Mouse (Mus musculus) embryonic facial prominence, embryonic 13.5 days (tissue): ENCODE measurements around the gene Rab19. TPM values are rescaled to one million over a fixed set of nuclear protein-coding genes. Genes with fewer than 3 reads are reported as not detected.

ENCODE experiments used
- ATAC-seq: fragments of 200-750 bp; cut with Nextera tagmentation; 2 replicates; pipeline ENCODE4 v1.8.0; 2017; ENCODE audit warnings: low read depth; ENCODE audit not compliant: insufficient number of reproducible peaks, insufficient read depth, low FRiP score, low TSS enrichment
- H3K27ac ChIP-seq: fragments of 300-500 bp; sonication (generic); 2 replicates; pipeline ENCODE4 v1.5.1; 2015; ENCODE audit warnings: moderate library complexity, mild to moderate bottlenecking, inconsistent platforms
- H3K27me3 ChIP-seq: fragments of 300-500 bp; sonication (generic); 2 replicates; pipeline ENCODE4 v1.6.1; 2015; ENCODE audit warnings: mild to moderate bottlenecking, inconsistent platforms
- H3K36me3 ChIP-seq: fragments of 300-500 bp; sonication (generic); 2 replicates; pipeline ENCODE4 v1.6.1; 2015; ENCODE audit warnings: mild to moderate bottlenecking, inconsistent platforms
- H3K4me1 ChIP-seq: fragments of 300-500 bp; sonication (generic); 2 replicates; pipeline ENCODE4 v1.6.1; 2015; ENCODE audit warnings: inconsistent platforms
- H3K4me2 ChIP-seq: fragments of 300-500 bp; sonication (generic); 2 replicates; pipeline ENCODE4 v1.6.1; 2015; ENCODE audit warnings: moderate library complexity, mild to moderate bottlenecking, inconsistent platforms
- H3K4me3 ChIP-seq: fragments of 300-500 bp; sonication (generic); 2 replicates; pipeline ENCODE4 v1.5.1; 2015; ENCODE audit warnings: mild to moderate bottlenecking, inconsistent platforms
- H3K9ac ChIP-seq: fragments of 300-500 bp; sonication (generic); 2 replicates; pipeline ENCODE4 v1.6.1; 2015; ENCODE audit warnings: mild to moderate bottlenecking, inconsistent platforms
- H3K9me3 ChIP-seq: fragments of 300-500 bp; sonication (generic); 2 replicates; pipeline ENCODE4 v1.6.1; 2016; ENCODE audit warnings: inconsistent platforms
- WGBS: fragments of 180-500 bp; shearing (Covaris S2); methylation state at CpG from one replicate; pipeline ENCODE4 v1.1.7; 2015; ENCODE audit warnings: mixed read lengths; 5-methylcytosine and 5-hydroxymethylcytosine counted together
- polyA plus RNA-seq: library from polyadenylated mRNA; unstranded; fragments of >200 nt; fragmentation: Nextera tagmentation; extraction: Ambion mirVana; gene quantifications from 2 replicates; pipeline ENCODE4 v1.2.1, GENCODE M21; 2015

The Rab19 gene
- polyA plus RNA-seq, 1 experiment from 2014 or later: 0.77 TPM

DNA sequence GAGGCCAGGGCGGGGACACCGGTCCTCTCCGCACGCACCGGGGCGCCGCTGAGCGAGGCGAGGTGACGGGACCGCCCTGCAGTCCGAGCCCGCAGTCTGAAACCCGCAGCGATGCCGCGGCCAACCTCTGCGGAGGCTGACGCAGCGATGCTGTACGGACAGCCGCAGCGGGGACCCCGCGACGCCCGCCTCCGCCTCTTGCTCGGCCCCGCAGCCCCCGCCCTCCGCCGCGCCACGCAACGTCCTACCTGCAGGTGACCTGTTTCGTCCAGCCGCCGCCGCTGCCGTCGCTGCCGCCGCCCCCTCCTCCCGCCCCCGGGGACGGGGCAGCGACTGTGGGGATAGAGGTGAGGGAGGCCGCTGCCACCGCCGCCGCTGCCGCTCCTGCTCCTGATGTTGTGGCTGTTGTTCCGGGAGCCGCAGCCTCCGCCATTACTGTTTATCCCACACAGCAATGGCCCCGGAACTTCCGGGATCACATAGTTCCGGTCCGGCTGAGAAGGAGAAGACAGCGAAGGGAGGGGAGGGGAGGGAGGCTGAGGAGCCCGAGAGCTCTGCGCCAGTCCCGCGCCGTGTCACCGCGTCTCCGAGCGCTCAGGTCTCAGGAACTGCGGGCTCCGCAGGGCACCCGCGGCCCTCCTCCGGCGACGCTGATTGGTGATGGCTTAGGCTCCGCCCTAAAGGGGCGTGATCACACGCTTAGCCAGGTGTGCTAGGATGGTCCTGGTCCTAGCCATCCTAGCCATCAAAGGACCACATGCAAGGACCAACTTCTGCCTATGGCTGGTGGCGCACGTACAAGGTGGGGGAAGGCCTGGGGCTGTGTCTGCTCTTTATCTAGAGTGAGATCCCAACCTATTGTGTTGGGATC lies 39.1 kb downstream of the Rab19 start, which contains the start of gene Mkrn1:
TSS of gene Mkrn1 (minus strand) at position 612 of the 871 bp plus-strand sequence.
- H3K9me3 ChIP-seq: no peaks in the 10 kb centered on the region
- H3K27ac ChIP-seq: peak within 1 kb of the TSS; percentile 79
- peak; percentile 91 for ATAC-seq
- peaks cover 8% of the 10 kb centered on the region; the same call in 1 of the 2 replicates for H3K4me1 ChIP-seq
- H3K4me2 ChIP-seq: peak within 1 kb of the TSS; percentile 67
- WGBS: under 1% methylated on average over 72 of the region's 82 CpGs
- peaks cover 22% of the 10 kb centered on the region for H3K27me3 ChIP-seq
- no peaks in the 10 kb centered on the region for H3K36me3 ChIP-seq
- H3K9ac ChIP-seq: peak within 1 kb of the TSS; percentile 84
- peak within 1 kb of the TSS; percentile 96 for H3K4me3 ChIP-seq

DNA sequence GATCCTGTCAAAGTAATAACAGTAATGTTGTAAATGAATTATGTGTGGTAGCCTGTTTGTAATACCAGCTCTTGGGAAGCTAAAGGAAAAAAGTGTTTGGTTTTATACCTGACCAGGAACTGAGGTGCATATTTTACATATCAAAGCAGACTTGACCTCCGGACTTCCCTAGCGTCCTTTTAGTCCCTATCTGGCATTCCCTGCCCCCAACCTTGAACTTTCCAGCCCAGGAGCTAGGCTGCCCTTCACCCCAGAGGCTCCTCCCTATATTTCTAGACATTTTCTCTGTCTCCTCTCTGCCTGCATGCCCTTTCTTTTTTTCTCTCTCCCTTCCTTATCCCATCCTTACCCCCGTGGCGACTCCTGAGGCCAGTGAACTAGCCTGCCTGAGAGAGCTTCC lies 39.9 kb downstream of the Rab19 start:
- 37% methylated on average over 4 of the region's 4 CpGs for WGBS
- Histone ChIP-seq H3K4me1 (peaks cover 8% of the 10 kb centered on the region; the same call in 1 of the 2 replicates), H3K4me2 (peak overlapping the region; percentile 67; the same call in 1 of the 2 replicates), H3K36me3 (no peaks in the 10 kb centered on the region), H3K4me3 (no peak overlapping the region; the same call in 1 of the 2 replicates), H3K9ac (no peak overlapping the region), H3K9me3 (no peaks in the 10 kb centered on the region), H3K27ac (no peak overlapping the region), H3K27me3 (peaks cover 22% of the 10 kb centered on the region)
- ATAC-seq: no peak

DNA sequence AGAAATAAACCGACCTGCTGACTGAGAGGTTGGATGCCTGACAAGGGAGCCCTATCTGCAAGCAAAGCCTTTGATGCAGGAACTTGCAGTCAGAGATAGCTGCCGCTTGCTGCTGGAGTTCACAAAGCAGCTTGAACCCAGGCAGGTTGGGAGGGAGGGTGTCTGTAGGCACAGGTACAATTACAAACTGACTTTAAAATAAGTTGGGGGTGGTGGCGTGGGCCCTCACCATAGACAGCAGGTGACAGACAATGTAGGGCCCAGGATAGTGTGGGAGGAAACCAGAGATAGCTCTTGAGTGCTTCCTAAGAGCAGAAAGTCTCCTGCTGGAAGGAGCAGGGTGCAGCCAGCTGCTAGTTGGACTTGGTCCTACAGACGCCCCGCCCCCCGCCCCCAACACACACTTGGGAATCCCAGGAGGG lies 42.2 kb downstream of the Rab19 start:
- Histone ChIP-seq H3K27me3 (peaks cover 17% of the 10 kb centered on the region), H3K9me3 (no peaks in the 10 kb centered on the region), H3K4me2 (no peak overlapping the region), H3K4me3 (no peak overlapping the region), H3K36me3 (no peaks in the 10 kb centered on the region), H3K9ac (no peak overlapping the region), H3K27ac (no peak overlapping the region), H3K4me1 (peaks cover 8% of the 10 kb centered on the region; the same call in 1 of the 2 replicates)
- ATAC-seq: no peak
- 65% methylated on average over 6 of the region's 6 CpGs for WGBS

DNA sequence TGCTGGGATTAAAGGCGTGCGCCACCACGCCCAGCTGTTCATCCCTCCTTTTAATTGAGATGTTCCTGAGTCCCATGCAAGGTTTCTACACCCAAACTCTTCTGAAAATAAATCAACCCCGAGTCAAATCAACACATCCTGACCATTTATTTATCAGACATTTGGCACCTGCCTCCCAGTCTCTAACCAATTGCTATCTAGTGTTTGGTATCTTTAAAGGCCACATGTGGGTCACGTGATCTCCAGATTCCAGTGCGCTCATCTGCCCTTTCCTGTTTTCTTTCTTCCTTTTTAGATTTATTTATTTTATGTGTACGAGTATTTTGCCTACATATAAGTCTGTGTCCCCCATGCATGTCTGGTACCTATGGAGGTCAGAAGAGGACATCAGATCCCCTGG lies 42.7 kb downstream of the Rab19 start:
- no peak for ATAC-seq
- H3K4me3 ChIP-seq: no peak overlapping the region
- H3K9me3 ChIP-seq: no peaks in the 10 kb centered on the region
- WGBS: 89% methylated on average over 7 of the region's 7 CpGs
- H3K9ac ChIP-seq: no peak overlapping the region
- H3K27me3 ChIP-seq: peaks cover 13% of the 10 kb centered on the region; the same call in 1 of the 2 replicates
- H3K4me1 ChIP-seq: peaks cover 8% of the 10 kb centered on the region; the same call in 1 of the 2 replicates
- no peaks in the 10 kb centered on the region for H3K36me3 ChIP-seq
- H3K27ac ChIP-seq: no peak overlapping the region
- no peak overlapping the region for H3K4me2 ChIP-seq

DNA sequence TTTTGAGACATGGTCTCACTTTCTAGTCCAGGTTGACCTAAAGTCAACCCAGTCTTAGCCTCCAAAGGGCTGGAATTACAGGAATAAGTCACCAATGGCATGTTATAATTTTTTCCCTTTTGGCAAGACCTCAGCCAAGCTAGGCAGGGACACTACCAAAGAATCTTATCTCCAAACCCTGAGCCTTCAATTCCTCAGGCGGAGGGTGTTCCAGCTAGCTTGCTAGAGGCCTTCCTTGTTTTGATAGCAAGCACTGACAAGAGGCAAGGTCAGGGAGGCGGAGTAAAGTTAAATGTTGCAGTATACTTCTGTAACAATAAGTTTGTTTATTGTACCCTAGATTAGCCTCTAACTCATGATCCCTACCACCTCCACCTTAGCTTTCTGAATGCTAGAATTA lies 44.2 kb downstream of the Rab19 start:
- Histone ChIP-seq H3K36me3 (no peaks in the 10 kb centered on the region), H3K27ac (no peak overlapping the region), H3K4me2 (no peak overlapping the region), H3K27me3 (peaks cover 13% of the 10 kb centered on the region; the same call in 1 of the 2 replicates), H3K4me1 (0 out of 2 replicates have a peak, but pooled peaks cover 2% of the 10 kb centered on the region), H3K4me3 (no peak overlapping the region), H3K9ac (no peak overlapping the region), H3K9me3 (no peaks in the 10 kb centered on the region)
- ATAC-seq: no peak
- WGBS: 86% methylated on average over 2 of the region's 2 CpGs

DNA sequence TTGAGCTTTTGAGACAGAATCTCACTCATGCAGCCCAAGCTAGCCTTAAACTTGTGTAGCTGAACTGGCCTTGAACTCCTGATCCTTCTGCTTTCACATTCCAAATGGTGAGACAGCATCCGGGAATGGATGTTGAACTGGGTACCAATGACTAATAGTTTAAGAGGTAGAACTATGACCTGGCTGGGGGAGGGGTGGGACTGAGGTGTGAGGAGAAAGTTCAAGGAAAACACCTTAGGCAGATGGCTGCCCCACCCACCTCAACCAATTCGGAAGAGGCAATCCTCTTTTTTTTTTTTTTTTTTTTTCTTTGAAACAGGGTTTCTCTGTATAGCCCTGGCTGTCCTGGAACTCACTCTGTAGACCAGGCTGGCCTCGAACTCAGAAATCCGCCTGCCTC lies 45.8 kb downstream of the Rab19 start:
- Histone ChIP-seq H3K27ac (no peak overlapping the region), H3K4me3 (no peak overlapping the region), H3K9ac (no peak overlapping the region), H3K4me2 (no peak overlapping the region), H3K9me3 (no peaks in the 10 kb centered on the region), H3K4me1 (no peaks in the 10 kb centered on the region), H3K27me3 (peaks cover 7% of the 10 kb centered on the region; the same call in 1 of the 2 replicates), H3K36me3 (no peaks in the 10 kb centered on the region)
- ATAC-seq: no peak
- WGBS: 82% methylated on average over 4 of the region's 4 CpGs

DNA sequence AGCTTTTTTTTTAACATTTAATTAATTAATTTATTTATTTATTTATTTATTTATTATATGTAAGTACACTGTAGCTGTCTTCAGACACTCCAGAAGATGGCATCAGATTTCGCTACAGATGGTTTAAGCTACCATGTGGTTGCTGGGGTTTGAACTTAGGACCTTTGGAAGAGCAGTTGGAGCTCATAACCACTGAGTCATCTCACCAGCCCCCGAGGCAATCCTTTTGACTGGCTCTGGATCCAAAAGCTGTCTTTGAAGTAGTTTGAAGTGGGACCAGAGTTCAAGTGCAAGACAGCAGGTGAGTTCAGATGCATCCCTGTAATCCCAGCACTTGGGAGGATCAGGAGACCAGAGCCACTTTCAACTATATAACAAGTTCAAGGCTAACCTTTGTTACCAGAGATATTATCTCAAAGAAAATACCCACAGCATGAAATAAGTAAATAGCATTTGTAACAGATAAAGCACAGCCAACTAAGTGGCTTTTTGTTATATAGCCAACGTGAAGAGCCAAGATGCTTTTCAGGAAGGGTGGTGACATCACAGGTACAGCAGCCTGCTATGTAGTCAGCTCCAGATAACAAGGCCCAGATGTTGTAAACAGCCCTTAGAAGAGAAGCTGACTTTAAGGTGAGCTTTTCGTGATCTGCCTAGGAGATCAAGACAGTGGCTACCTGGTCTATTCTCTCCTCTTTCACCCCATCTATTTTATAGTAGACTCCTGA lies 46.5 kb downstream of the Rab19 start:
- Histone ChIP-seq H3K27ac (no peak overlapping the region), H3K36me3 (no peaks in the 10 kb centered on the region), H3K27me3 (peaks cover 2% of the 10 kb centered on the region; the same call in 1 of the 2 replicates), H3K9me3 (no peaks in the 10 kb centered on the region), H3K4me1 (no peaks in the 10 kb centered on the region), H3K4me3 (no peak overlapping the region), H3K9ac (no peak overlapping the region), H3K4me2 (no peak overlapping the region)
- 65% methylated on average over 4 of the region's 4 CpGs for WGBS
- ATAC-seq: no peak

DNA sequence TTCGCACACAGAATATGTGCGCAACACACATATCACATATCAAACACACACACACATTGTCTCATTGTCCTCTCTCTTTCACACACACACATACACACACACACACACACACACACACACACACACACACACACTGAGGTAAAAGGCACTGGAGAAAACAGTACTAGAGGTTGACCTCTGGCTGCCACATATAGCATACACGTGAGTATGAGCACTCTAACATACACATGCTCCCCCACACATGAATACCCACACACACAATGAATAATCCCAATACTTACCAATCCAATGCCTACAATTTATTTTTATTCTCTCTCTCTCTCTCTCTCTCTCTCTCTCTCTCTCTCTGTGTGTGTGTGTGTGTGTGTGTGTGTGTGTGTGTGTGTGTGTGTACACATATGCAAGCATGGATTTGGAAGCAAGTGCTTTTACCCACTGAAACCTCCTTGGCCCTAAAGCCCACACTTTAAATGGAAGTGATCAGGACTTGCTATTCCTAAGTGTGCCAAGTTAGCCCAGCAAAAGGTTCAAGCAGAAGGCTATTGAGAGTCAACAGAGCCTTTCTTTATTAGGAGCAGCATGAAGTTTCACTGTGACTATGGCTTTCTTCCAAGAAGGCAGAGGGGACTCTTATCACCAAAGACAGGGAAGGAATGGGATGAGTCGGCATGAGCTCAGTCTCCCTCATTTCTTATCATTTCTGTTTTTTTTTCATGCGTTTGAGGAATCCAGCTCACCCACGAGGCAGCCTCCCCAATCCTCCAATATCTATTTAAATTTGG lies 48.2 kb downstream of the Rab19 start:
- H3K4me3 ChIP-seq: no peak overlapping the region
- H3K9ac ChIP-seq: no peak overlapping the region
- H3K9me3 ChIP-seq: no peaks in the 10 kb centered on the region
- no peak overlapping the region for H3K4me2 ChIP-seq
- H3K36me3 ChIP-seq: no peaks in the 10 kb centered on the region
- no peak for ATAC-seq
- no peaks in the 10 kb centered on the region for H3K4me1 ChIP-seq
- 80% methylated on average over 6 of the region's 6 CpGs for WGBS
- H3K27ac ChIP-seq: no peak overlapping the region
- no peaks in the 10 kb centered on the region for H3K27me3 ChIP-seq

DNA sequence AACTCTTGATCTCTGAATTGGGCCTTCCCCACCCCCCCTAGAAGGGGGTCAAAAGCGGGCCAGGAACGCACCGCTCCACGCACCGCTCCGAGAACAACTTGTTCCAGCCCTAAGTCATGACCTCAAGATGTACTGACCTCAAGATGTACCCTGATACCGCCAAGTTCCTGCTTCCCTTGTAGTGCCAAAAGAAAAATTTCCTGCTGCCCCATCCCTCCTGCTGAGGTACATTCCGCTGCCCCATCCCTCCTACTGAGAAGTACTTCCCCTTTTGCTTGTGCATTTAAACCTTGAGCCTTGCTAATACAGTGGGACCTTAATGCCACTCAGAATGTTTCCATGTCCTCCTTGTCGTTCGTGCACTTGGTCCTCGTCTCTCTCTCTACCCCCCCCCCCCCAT lies 49.7 kb downstream of the Rab19 start:
- no peak for ATAC-seq
- no peak overlapping the region for H3K27ac ChIP-seq
- no peaks in the 10 kb centered on the region for H3K36me3 ChIP-seq
- no peaks in the 10 kb centered on the region for H3K9me3 ChIP-seq
- no peak overlapping the region for H3K4me3 ChIP-seq
- no peaks in the 10 kb centered on the region for H3K27me3 ChIP-seq
- H3K9ac ChIP-seq: no peak overlapping the region
- no peaks in the 10 kb centered on the region for H3K4me1 ChIP-seq
- H3K4me2 ChIP-seq: no peak overlapping the region
- 68% methylated on average over 11 of the region's 11 CpGs for WGBS

DNA sequence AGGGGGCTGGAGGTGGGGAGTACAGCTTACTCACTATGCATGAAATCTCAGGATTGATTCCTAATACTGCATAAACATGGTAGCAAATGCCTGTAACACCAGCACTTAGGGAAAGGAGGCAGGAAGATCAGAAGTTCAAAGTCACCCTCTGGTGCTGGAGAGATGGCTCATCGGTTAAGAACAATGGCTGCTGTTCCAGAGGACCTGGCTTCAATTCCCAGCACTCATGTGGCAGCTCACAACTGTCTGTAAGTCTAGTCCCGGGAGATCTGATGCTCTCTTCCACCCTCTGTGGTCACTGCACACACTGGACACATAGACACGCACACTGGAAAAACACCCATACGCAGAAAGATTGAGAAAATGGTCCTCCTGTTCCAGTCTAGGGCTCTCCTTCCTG lies 52.2 kb downstream of the Rab19 start:
- H3K9me3 ChIP-seq: no peaks in the 10 kb centered on the region
- H3K36me3 ChIP-seq: no peaks in the 10 kb centered on the region
- H3K27me3 ChIP-seq: no peaks in the 10 kb centered on the region
- H3K4me2 ChIP-seq: no peak overlapping the region
- no peak overlapping the region for H3K9ac ChIP-seq
- H3K27ac ChIP-seq: no peak overlapping the region
- no peak overlapping the region for H3K4me3 ChIP-seq
- H3K4me1 ChIP-seq: no peaks in the 10 kb centered on the region
- WGBS: 86% methylated on average over 4 of the region's 4 CpGs
- no peak for ATAC-seq

DNA sequence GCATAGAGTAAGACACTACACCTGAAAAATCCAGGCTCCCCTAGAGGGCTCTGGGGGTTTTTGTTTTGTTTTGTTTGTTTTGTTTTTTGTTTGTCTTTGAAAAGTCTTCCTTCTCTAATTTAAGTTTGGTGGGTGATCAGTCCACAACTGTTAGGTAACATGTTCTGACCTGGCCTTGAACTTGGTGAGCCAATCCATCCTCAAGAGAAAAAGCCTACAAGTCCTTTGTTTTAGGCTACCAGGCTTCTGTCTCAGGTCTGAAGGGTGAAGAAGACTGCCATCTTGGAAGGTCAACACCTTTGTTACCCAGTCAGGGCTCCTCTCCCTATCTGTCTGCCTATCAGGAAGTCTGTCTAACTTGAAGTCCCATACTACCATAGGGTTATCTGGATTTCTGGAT lies 52.7 kb downstream of the Rab19 start:
- ATAC-seq: no peak
- no peak overlapping the region for H3K4me2 ChIP-seq

More for the DNA sequence above, 52.7 kb downstream of the Rab19 start:
- no peaks in the 10 kb centered on the region for H3K4me1 ChIP-seq
- no peaks in the 10 kb centered on the region for H3K9me3 ChIP-seq
- no peak overlapping the region for H3K9ac ChIP-seq
- H3K27ac ChIP-seq: no peak overlapping the region
- no peaks in the 10 kb centered on the region for H3K27me3 ChIP-seq
- H3K36me3 ChIP-seq: no peaks in the 10 kb centered on the region
- H3K4me3 ChIP-seq: no peak overlapping the region
